Mouse (Mus musculus) cerebellum, adult 9-10 months (tissue): Measurements from ENCODE around the gene Med16.
A peak's percentile ranks its signal among the peaks of the same experiment; 100 is the strongest.
"Not testable (repeated sequence)": the region's sequence is repeated elsewhere in the genome, so short reads cannot be mapped to it uniquely, and the experiment has no call there.

ENCODE experiments used
- DNase-seq: peaks from one replicate; pipeline ENCODE4 v3.0.0; 2022

The Med16 gene

GRCm38 (mm10) chr10:79916808-79917531 is 8.2 kb upstream of the Med16 start, which contains the start of gene Kiss1r:
TSS of gene Kiss1r (plus strand) at chr10:79916971.
- peak; percentile 84 for DNase-seq

GRCm38 (mm10) chr10:79916081-79916480 is 7.4 kb upstream of the Med16 start:
- peak; percentile 58 for DNase-seq

- DNase-seq, result peak; percentile 46
Observed at GRCm38 (mm10) chr10:79914948-79915596, 6.3 kb upstream of the Med16 start.

- DNase-seq, result no peak
Observed at GRCm38 (mm10) chr10:79914131-79914947, 5.6 kb upstream of the Med16 start.

GRCm38 (mm10) chr10:79912412-79912811 is 3.7 kb upstream of the Med16 start:
- DNase-seq, result no peak

- no peak for DNase-seq
Observed at GRCm38 (mm10) chr10:79910556-79910955, 1.8 kb upstream of the Med16 start, which contains the start of gene Gm26602. TSS of gene Gm26602 (plus strand) at chr10:79910856.

- DNase-seq, result no peak
Observed at GRCm38 (mm10) chr10:79909092-79909922, 584 bp upstream of the Med16 start.

GRCm38 (mm10) chr10:79907415-79907814 is 1.3 kb downstream of the Med16 start:
- peak; percentile 64 for DNase-seq

GRCm38 (mm10) chr10:79906712-79907111 is 2.0 kb downstream of the Med16 start:
- DNase-seq, result peak; percentile 61

GRCm38 (mm10) chr10:79900951-79901410 is 7.7 kb downstream of the Med16 start:
- no peak for DNase-seq

- DNase-seq, result no peak
Observed at GRCm38 (mm10) chr10:79897316-79898245, 11.1 kb downstream of the Med16 start.

- DNase-seq, result no peak
Observed at GRCm38 (mm10) chr10:79896814-79897213, 11.9 kb downstream of the Med16 start.

- no peak for DNase-seq
Observed at GRCm38 (mm10) chr10:79896306-79896705, 12.4 kb downstream of the Med16 start.

GRCm38 (mm10) chr10:79892451-79893118 is 16.1 kb downstream of the Med16 start:
- peak; percentile 89 for DNase-seq

- no peak for DNase-seq
Observed at GRCm38 (mm10) chr10:79890670-79891069, 18.1 kb downstream of the Med16 start, which contains the start of gene Cfd. TSS of gene Cfd (plus strand) at chr10:79890853.

GRCm38 (mm10) chr10:79889386-79889785 is 19.3 kb downstream of the Med16 start:
- DNase-seq, result no peak

GRCm38 (mm10) chr10:79886611-79887010 is 22.1 kb downstream of the Med16 start:
- DNase-seq, result no peak

GRCm38 (mm10) chr10:79886054-79886453 is 22.7 kb downstream of the Med16 start, which contains the start of gene Elane:
TSS of gene Elane (plus strand) at chr10:79886247.
- no peak for DNase-seq

GRCm38 (mm10) chr10:79884938-79885337 is 23.8 kb downstream of the Med16 start:
- not testable (repeated sequence) for DNase-seq

GRCm38 (mm10) chr10:79884446-79884845 is 24.3 kb downstream of the Med16 start:
- no peak for DNase-seq
